Mouse (Mus musculus) lung, embryonic 15.5 days (tissue): Measurements from ENCODE around the gene Abcb1a. TPM values are rescaled to one million over a fixed set of nuclear protein-coding genes. Genes with fewer than 3 reads are reported as not detected.
"Not testable (repeated sequence)": the region's sequence is repeated elsewhere in the genome, so short reads cannot be mapped to it uniquely, and the experiment has no call there.

Source experiments
- ATAC-seq: fragments of 200-750 bp; cut with Nextera tagmentation; 2 replicates; pipeline ENCODE4 v1.8.0; 2017; ENCODE audit warnings: moderate number of reproducible peaks, borderline replicate concordance; ENCODE audit not compliant: low FRiP score, low TSS enrichment; ENCODE audit errors: extremely low read depth
- H3K27ac ChIP-seq: fragments of 300-500 bp; sonication (generic); 2 replicates; pipeline ENCODE4 v1.5.1; 2015; ENCODE audit warnings: moderate library complexity, mild to moderate bottlenecking, inconsistent platforms
- H3K27me3 ChIP-seq: fragments of 300-500 bp; sonication (generic); 2 replicates; pipeline ENCODE4 v1.6.1; 2015; ENCODE audit warnings: inconsistent platforms
- H3K36me3 ChIP-seq: fragments of 300-500 bp; sonication (generic); 2 replicates; pipeline ENCODE4 v1.6.1; 2015; ENCODE audit warnings: inconsistent platforms
- H3K4me1 ChIP-seq: fragments of 300-500 bp; sonication (generic); 2 replicates; pipeline ENCODE4 v1.6.1; 2015; ENCODE audit warnings: inconsistent platforms
- H3K4me2 ChIP-seq: fragments of 300-500 bp; sonication (generic); 2 replicates; pipeline ENCODE4 v1.6.1; 2015; ENCODE audit warnings: inconsistent platforms, mild to moderate bottlenecking, moderate library complexity
- H3K4me3 ChIP-seq: fragments of 300-500 bp; sonication (generic); 2 replicates; pipeline ENCODE4 v1.5.1; 2015; ENCODE audit warnings: mild to moderate bottlenecking, inconsistent platforms
- H3K9ac ChIP-seq: fragments of 300-500 bp; sonication (generic); 2 replicates; pipeline ENCODE4 v1.6.1; 2015; ENCODE audit warnings: inconsistent platforms
- H3K9me3 ChIP-seq: fragments of 300-500 bp; sonication (generic); 2 replicates; pipeline ENCODE4 v1.6.1; 2016; ENCODE audit warnings: inconsistent platforms
- WGBS: fragments of 180-500 bp; shearing (Covaris S2); methylation state at CpG from one replicate; pipeline ENCODE4 v1.1.7; 2015; 5-methylcytosine and 5-hydroxymethylcytosine counted together
- polyA plus RNA-seq: library from polyadenylated mRNA; unstranded; fragments of >200 nt; fragmentation: Nextera tagmentation; extraction: Ambion mirVana; gene quantifications from 2 replicates; pipeline ENCODE4 v1.2.1, GENCODE M21; 2015

The Abcb1a gene
- polyA plus RNA-seq, 1 experiment from 2014 or later, result 1.6 TPM

GRCm38 (mm10) chr5:8733307-8733706 lies 73.4 kb downstream of the Abcb1a start:
- not testable (repeated sequence) for H3K36me3 ChIP-seq, H3K9me3 ChIP-seq, H3K4me2 ChIP-seq, H3K9ac ChIP-seq, H3K4me3 ChIP-seq, H3K27ac ChIP-seq, ATAC-seq, H3K4me1 ChIP-seq, H3K27me3 ChIP-seq
- 74% methylated on average over 10 of the region's 10 CpGs for WGBS

DNA sequence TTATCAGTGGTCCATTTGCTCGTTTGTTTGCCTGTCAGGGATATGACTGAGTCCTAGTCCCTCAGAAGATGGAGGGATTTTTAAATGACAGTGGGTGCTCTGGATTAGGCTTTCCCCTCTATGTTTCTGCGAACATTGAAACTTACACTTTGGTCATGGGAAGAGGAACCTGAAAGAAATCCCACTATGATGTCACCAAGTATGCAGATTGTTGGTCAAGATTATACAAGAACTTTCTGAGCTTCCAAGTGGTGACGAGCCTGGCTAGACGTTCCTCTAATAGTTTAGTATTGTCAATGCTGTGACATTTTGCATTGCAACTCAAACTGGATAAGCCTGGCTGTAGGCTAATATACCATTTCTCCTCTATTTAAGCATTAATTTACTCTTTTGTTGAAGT lies 76.5 kb downstream of the Abcb1a start:
- H3K27me3 ChIP-seq, result no peaks in the 10 kb centered on the region
- H3K4me1 ChIP-seq, result no peaks in the 10 kb centered on the region
- no peak overlapping the region for H3K27ac ChIP-seq
- no peak overlapping the region for H3K4me3 ChIP-seq
- ATAC-seq, result no peak
- WGBS, result 68% methylated on average over 4 of the region's 4 CpGs
- H3K9me3 ChIP-seq, result no peaks in the 10 kb centered on the region
- no peaks in the 10 kb centered on the region for H3K36me3 ChIP-seq
- no peak overlapping the region for H3K4me2 ChIP-seq
- H3K9ac ChIP-seq, result no peak overlapping the region

GRCm38 (mm10) chr5:8737062-8737461 lies 77.2 kb downstream of the Abcb1a start:
- H3K9ac ChIP-seq, result no peak overlapping the region
- no peak for ATAC-seq
- no peaks in the 10 kb centered on the region for H3K9me3 ChIP-seq
- H3K36me3 ChIP-seq, result no peaks in the 10 kb centered on the region
- H3K27ac ChIP-seq, result no peak overlapping the region
- no peaks in the 10 kb centered on the region for H3K27me3 ChIP-seq
- no peak overlapping the region for H3K4me3 ChIP-seq
- no peak overlapping the region for H3K4me2 ChIP-seq
- WGBS, result 81% methylated on average over 4 of the region's 4 CpGs
- no peaks in the 10 kb centered on the region for H3K4me1 ChIP-seq

DNA sequence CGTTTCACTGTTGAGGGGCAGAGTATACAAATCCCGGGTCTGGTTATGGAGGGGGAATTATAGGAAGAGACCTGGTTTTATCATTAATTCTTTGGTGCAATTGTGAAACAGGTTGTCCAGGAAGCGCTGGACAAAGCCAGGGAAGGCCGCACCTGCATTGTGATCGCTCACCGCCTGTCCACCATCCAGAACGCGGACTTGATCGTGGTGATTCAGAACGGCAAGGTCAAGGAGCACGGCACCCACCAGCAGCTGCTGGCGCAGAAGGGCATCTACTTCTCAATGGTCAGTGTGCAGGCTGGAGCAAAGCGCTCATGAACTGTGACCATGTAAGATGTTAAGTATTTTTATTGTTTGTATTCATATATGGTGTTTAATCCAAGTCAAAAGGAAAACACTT lies 87.4 kb downstream of the Abcb1a start:
- ATAC-seq, H3K4me1 ChIP-seq, H3K9ac ChIP-seq, H3K4me3 ChIP-seq, H3K9me3 ChIP-seq, H3K27me3 ChIP-seq, H3K4me2 ChIP-seq, H3K27ac ChIP-seq, H3K36me3 ChIP-seq: not testable (repeated sequence)
- WGBS, result 90% methylated on average over 13 of the region's 13 CpGs

DNA sequence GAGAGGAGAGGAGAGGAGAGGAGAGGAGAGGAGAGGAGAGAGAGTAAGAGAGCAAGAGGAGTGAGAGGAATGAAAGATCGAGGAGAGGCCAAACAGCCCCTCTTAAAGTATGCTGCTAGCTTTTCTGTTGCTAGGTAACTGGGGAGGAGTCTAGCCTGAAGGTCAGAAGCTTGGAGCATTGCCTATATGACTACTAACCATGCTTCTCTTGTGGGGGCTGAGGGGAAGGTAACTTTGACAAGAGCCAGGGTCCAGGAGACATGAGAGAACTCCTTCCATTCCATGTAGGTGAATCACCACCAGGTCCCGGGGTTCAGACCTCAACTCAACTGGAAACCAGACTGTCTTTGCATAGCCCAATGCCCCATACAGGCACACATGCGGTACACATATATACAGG lies 113.0 kb downstream of the Abcb1a start:
- Histone ChIP-seq H3K9me3 (no peaks in the 10 kb centered on the region), H3K4me2 (no peak overlapping the region), H3K4me1 (no peaks in the 10 kb centered on the region), H3K27ac (no peak overlapping the region), H3K36me3 (no peaks in the 10 kb centered on the region), H3K9ac (no peak overlapping the region), H3K4me3 (no peak overlapping the region), H3K27me3 (no peaks in the 10 kb centered on the region)
- 59% methylated on average over 3 of the region's 3 CpGs for WGBS
- ATAC-seq, result no peak

DNA sequence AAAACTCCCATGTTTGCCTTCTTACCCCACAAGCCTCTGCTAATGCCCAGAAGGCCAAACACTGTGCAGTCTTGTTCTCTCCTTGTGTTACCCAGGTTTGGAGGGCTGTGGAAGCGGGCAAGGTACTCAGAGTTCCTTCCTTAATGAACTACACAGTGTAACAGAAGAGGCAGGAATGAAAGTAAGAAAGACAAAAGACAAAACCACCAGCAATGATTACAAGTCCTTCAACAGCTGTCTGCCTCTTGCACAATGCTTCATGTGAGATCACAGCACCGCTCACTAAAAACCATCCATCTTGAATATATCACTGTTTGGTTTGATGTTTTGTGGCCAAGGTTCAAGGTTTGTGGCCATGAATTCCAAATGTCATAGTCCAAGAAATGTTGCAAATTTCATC lies 118.4 kb downstream of the Abcb1a start:
- no peak overlapping the region for H3K4me3 ChIP-seq
- 62% methylated on average over 2 of the region's 2 CpGs for WGBS
- no peak for ATAC-seq
- no peak overlapping the region for H3K4me2 ChIP-seq
- no peaks in the 10 kb centered on the region for H3K36me3 ChIP-seq
- no peak overlapping the region for H3K27ac ChIP-seq
- H3K27me3 ChIP-seq, result no peaks in the 10 kb centered on the region
- H3K9me3 ChIP-seq, result no peaks in the 10 kb centered on the region
- H3K9ac ChIP-seq, result no peak overlapping the region
- no peaks in the 10 kb centered on the region for H3K4me1 ChIP-seq

DNA sequence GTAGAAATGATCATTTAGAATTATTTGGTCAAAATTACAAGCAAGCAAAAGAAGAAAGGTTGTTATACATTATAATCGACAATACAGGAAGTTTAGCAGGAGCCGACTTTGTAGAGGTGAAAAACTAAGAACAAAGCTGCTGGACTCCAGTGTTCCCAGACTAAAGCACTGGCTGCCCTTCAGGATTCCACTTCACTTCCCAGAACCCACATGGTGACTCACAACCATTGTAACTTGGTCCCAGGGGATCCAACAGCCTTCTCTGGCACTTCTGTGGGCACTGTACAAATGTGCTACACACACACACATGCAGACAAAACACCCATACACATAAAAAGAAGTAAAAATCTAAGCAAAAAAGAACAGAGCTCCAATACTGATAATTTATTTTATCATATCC lies 118.9 kb downstream of the Abcb1a start:
- ATAC-seq, result no peak
- Histone ChIP-seq H3K4me3 (no peak overlapping the region), H3K9me3 (no peaks in the 10 kb centered on the region), H3K27ac (no peak overlapping the region), H3K9ac (no peak overlapping the region), H3K4me2 (no peak overlapping the region), H3K27me3 (no peaks in the 10 kb centered on the region), H3K4me1 (no peaks in the 10 kb centered on the region), H3K36me3 (no peaks in the 10 kb centered on the region)
- 79% methylated on average over 2 of the region's 2 CpGs for WGBS

DNA sequence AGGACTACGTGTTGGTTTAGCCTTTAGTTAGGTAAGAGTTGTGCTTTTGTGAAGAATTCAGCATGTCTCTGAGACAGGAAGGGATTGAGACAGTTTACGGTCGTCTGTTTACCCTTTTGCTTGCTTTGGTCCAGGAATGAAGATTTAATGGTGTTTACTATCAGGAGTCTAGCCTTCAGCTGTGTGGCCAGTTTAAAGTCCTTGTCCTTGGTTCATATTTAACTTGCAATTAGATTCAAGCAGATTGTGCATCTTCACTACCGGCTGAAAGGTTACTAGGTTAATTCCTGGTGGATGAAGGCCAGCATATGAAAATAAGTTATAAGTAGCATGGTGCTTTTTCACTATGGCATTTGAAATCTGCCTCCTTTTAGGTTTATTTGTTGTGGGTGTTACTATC lies 132.4 kb downstream of the Abcb1a start:
- Histone ChIP-seq H3K9me3 (no peaks in the 10 kb centered on the region), H3K27ac (no peak overlapping the region), H3K4me3 (no peak overlapping the region), H3K4me2 (no peak overlapping the region), H3K4me1 (no peaks in the 10 kb centered on the region), H3K36me3 (no peaks in the 10 kb centered on the region), H3K9ac (no peak overlapping the region), H3K27me3 (no peaks in the 10 kb centered on the region)
- 45% methylated on average over 4 of the region's 4 CpGs for WGBS
- ATAC-seq, result no peak

Other genes with a start within 250 kb of the Abcb1a start
- 46.7 and 47.1 TPM in 2 replicates for gene Dbf4, start 237.4 kb upstream of the Abcb1a start, polyA plus RNA-seq
- 11.5 and 12.0 TPM in 2 replicates for gene Slc25a40, start 237.2 kb upstream of the Abcb1a start, polyA plus RNA-seq
- gene Rundc3b, start 37.1 kb upstream of the Abcb1a start, polyA plus RNA-seq, result 2.4 and 2.7 TPM in 2 replicates
- 1.4 and 1.6 TPM in 2 replicates for gene Abcb1b, start 138.1 kb downstream of the Abcb1a start, polyA plus RNA-seq
- gene Abcb4, start 233.6 kb downstream of the Abcb1a start, polyA plus RNA-seq, result 0.23 and 0.25 TPM in 2 replicates